Mouse (Mus musculus) CH12.LX (cell line): ENCODE data around the gene Hoxb7.

Experiments used
- JUND ChIP-seq: conservative IDR thresholded peaks from 2 replicates; pipeline ENCODE4 v1.6.1; 2011; ENCODE audit warnings: low read depth, low read length, improper control_type of control experiment
- MAZ ChIP-seq: IDR thresholded peaks from 2 replicates; pipeline ENCODE4 v1.6.1; 2012; ENCODE audit warnings: low read depth, mild to moderate bottlenecking, inconsistent platforms, low read length, improper control_type of control experiment, moderate library complexity
- NRF1 ChIP-seq: IDR thresholded peaks from 2 replicates; pipeline ENCODE4 v1.6.1; 2014; ENCODE audit warnings: low read depth, mild to moderate bottlenecking, inconsistent platforms, low read length, improper control_type of control experiment, moderate library complexity
- TCF12 ChIP-seq: IDR thresholded peaks from 2 replicates; pipeline ENCODE4 v1.6.1; 2014; ENCODE audit warnings: low read depth, mild to moderate bottlenecking, inconsistent platforms, low read length, improper control_type of control experiment
- UBTF ChIP-seq: IDR thresholded peaks from 2 replicates; pipeline ENCODE4 v1.6.1; 2012; ENCODE audit warnings: low read depth, mild to moderate bottlenecking, inconsistent platforms, low read length, improper control_type of control experiment, moderate library complexity
- ZKSCAN1 ChIP-seq: IDR thresholded peaks from 2 replicates; pipeline ENCODE4 v1.6.1; 2012; ENCODE audit warnings: low read depth, inconsistent platforms, low read length, improper control_type of control experiment, borderline replicate concordance

GRCm38 (mm10) chr11:96300354-96301063 is 14.1 kb downstream of the Hoxb7 start:
- TF ChIP-seq JUND (no peak), MAZ (no peak), UBTF (no peak), TCF12 (no peak), NRF1 (no peak), ZKSCAN1 (no peak)
